In genomic region chr7:110903226-110903625, GRCm38 (mm10) we compare ENCODE assay signal across 12 mouse cellular contexts. TPM values are rescaled to one million over a fixed set of nuclear protein-coding genes. Genes with fewer than 3 reads are reported as not detected.
A peak's percentile ranks its signal among the peaks of the same experiment; 100 is the strongest.
DNase-seq lines count a peak whose midpoint lies in the region; ATAC-seq lines count a peak whose summit lies in the region.
"Had no signal": no experiment of that assay in that cellular context is flagged by ENCODE, and none has a peak within 500 bp of the region (broad histone marks: within the 10 kb centered on the region; RNA-seq: fewer than 3 reads in every experiment).

No protein-coding gene starts in this region.

- H3K4me1 ChIP-seq in heart, embryonic 15.5 days (replicated peaks): peaks cover 11% of the 10 kb centered on the region
- peaks cover 12% of the 10 kb centered on the region for H3K4me1 ChIP-seq in liver, embryonic 16.5 days (ENCODE audit: control insufficient read depth, low read depth, low read length)
- H3K4me1 ChIP-seq: hindbrain, embryonic 15.5 days; limb, embryonic 13.5 days had no signal

- H3K9me3 ChIP-seq in heart, embryonic 15.5 days (replicated peaks): no peaks in the 10 kb centered on the region
- no peaks in the 10 kb centered on the region for H3K9me3 ChIP-seq in liver, embryonic 16.5 days (replicated peaks; ENCODE audit: control insufficient read depth, low read length)
- H3K9me3 ChIP-seq: hindbrain, embryonic 15.5 days; limb, embryonic 13.5 days had no signal

- no peaks in the 10 kb centered on the region for H3K36me3 ChIP-seq in heart, embryonic 15.5 days
- H3K36me3 ChIP-seq in liver, embryonic 16.5 days (ENCODE audit: control insufficient read depth, insufficient read depth): no peaks in the 10 kb centered on the region
- H3K36me3 ChIP-seq: hindbrain, embryonic 15.5 days; limb, embryonic 13.5 days had no signal

- peak overlapping the region; percentile 81 for H3K27ac ChIP-seq in heart, embryonic 15.5 days
- H3K27ac ChIP-seq in liver, embryonic 16.5 days (ENCODE audit: low read length): peak overlapping the region; percentile 51
- H3K27ac ChIP-seq: hindbrain, embryonic 15.5 days; limb, embryonic 13.5 days had no signal

- peak; percentile 89 for ATAC-seq in heart, embryonic 15.5 days (replicated peaks; ENCODE audit: insufficient number of reproducible peaks, insufficient read depth, low FRiP score, low read depth)
- ATAC-seq in liver, embryonic 16.5 days (ENCODE audit: low read depth): peak; percentile 96
- ATAC-seq in megakaryocyte-erythroid progenitor cell, adult 5-6 weeks (replicated peaks; ENCODE audit: low FRiP score, low TSS enrichment, poor library complexity, severe bottlenecking): peak; percentile 86

- no peaks in the 10 kb centered on the region for H3K27me3 ChIP-seq in heart, embryonic 15.5 days
- no peaks in the 10 kb centered on the region for H3K27me3 ChIP-seq in liver, embryonic 16.5 days (ENCODE audit: control insufficient read depth, insufficient read depth, low read depth, low read length)
- H3K27me3 ChIP-seq: hindbrain, embryonic 15.5 days; limb, embryonic 13.5 days had no signal

- peak; percentile 38 for DNase-seq in adrenal gland, adult 2 months
- DNase-seq in adrenal gland, postnatal 36 days: no peak
- no peak for DNase-seq in gastrocnemius, adult 8-10 months (ENCODE audit: low spot score in 2 of 2)
- DNase-seq in embryo, embryonic 11 days: no peak
- no peak for DNase-seq in cerebellum, postnatal 25 days
- DNase-seq: spleen, adult 18-20 months had no signal

- no peak overlapping the region for H3K4me3 ChIP-seq in heart, embryonic 15.5 days
- no peak overlapping the region for H3K4me3 ChIP-seq in liver, embryonic 16.5 days (ENCODE audit: low read depth, low read length)
- H3K4me3 ChIP-seq: hindbrain, embryonic 15.5 days; limb, embryonic 13.5 days had no signal

- 24% methylated on average over 7 of the region's 7 CpGs for WGBS in heart, embryonic 15.5 days
- 29% methylated on average over 7 of the region's 7 CpGs for WGBS in liver, embryonic 16.5 days (ENCODE audit: insufficient replicate concordance)

- no peak overlapping the region for H3K9ac ChIP-seq in heart, embryonic 15.5 days
- peak overlapping the region; percentile 23 for H3K9ac ChIP-seq in liver, embryonic 16.5 days (ENCODE audit: low read depth, low read length)
- H3K9ac ChIP-seq: hindbrain, embryonic 15.5 days; limb, embryonic 13.5 days had no signal

- peak overlapping the region; percentile 19; the same call in 1 of the 2 replicates for H3K4me2 ChIP-seq in heart, embryonic 15.5 days
- peak overlapping the region; percentile 38 for H3K4me2 ChIP-seq in liver, embryonic 16.5 days (ENCODE audit: low read depth, low read length)
- H3K4me2 ChIP-seq: hindbrain, embryonic 15.5 days; limb, embryonic 13.5 days had no signal

RNA-seq across cellular contexts. Expression of gene Lyve1, which starts 40.2 kb away (rescaled TPM):
- 10 to 100 TPM in 1 of 2 experiments, 1 to 10 TPM in 1; 9.7 to 12.5 TPM for total RNA-seq in adrenal gland, adult 2 months (2021)
- polyA plus RNA-seq in adrenal gland, adult 2 months (2012; rRNA removed): 4.0 and 4.9 TPM in 2 replicates
- 10 to 100 TPM in 1 of 2 experiments, 1 to 10 TPM in 1; 7.2 to 15.7 TPM for total RNA-seq in adrenal gland, postnatal 36 days (2021)
- 11.9 and 13.2 TPM in 2 replicates for polyA plus RNA-seq in heart, embryonic 15.5 days (2015; fragmentation: Nextera tagmentation; extraction: Ambion mirVana)
- 24.3 and 26.4 TPM in 2 replicates for polyA plus RNA-seq in liver, embryonic 16.5 days (2015; fragmentation: Nextera tagmentation; extraction: Ambion mirVana)
- not detected in 2 replicates for total RNA-seq in megakaryocyte-erythroid progenitor cell, adult 5-6 weeks (2014; fragmentation: Nextera tagmentation)
- not detected in 2 replicates for total RNA-seq in megakaryocyte-erythroid progenitor cell, adult 5-6 weeks (2017)
- 1 to 10 TPM; 1.1 to 6.6 (median 3.2) TPM for total RNA-seq in gastrocnemius, adult 8-10 months (2022)
- total RNA-seq: monocyte, adult 5-6 weeks had no signal

RNA-seq across cellular contexts. Expression of gene Rnf141, which starts 59.0 kb away (rescaled TPM):
- total RNA-seq in adrenal gland, adult 2 months (2021): 10 to 100 TPM; 56.0 to 56.3 TPM
- polyA plus RNA-seq in adrenal gland, adult 2 months (2012; rRNA removed): 9.9 and 10.8 TPM in 2 replicates
- 10 to 100 TPM; 46.8 to 76.2 TPM for total RNA-seq in adrenal gland, postnatal 36 days (2021)
- polyA plus RNA-seq in heart, embryonic 15.5 days (2015; fragmentation: Nextera tagmentation; extraction: Ambion mirVana): 30.0 and 31.0 TPM in 2 replicates
- polyA plus RNA-seq in liver, embryonic 16.5 days (2015; fragmentation: Nextera tagmentation; extraction: Ambion mirVana): 29.0 and 30.7 TPM in 2 replicates
- total RNA-seq in megakaryocyte-erythroid progenitor cell, adult 5-6 weeks (2014; fragmentation: Nextera tagmentation): 42.5 and 67.4 TPM in 2 replicates
- total RNA-seq in megakaryocyte-erythroid progenitor cell, adult 5-6 weeks (2017): 37.1 and 54.9 TPM in 2 replicates
- 10 to 100 TPM; 19.8 to 25.9 (median 23.2) TPM for total RNA-seq in gastrocnemius, adult 8-10 months (2022)
